Mouse (Mus musculus): Measurements from ENCODE around the gene Cep57l1. TPM values are rescaled to one million over a fixed set of nuclear protein-coding genes. Genes with fewer than 3 reads are reported as not detected.

Gene Cep57l1
- polyA plus RNA-seq, 1 experiment = 1.3 TPM

GRCm38 (mm10) chr10:41818036-41818732 lies 8.5 kb upstream of the Cep57l1 start:
- H3K9me3 ChIP-seq = no peaks in the 10 kb centered on the region
- H3K27me3 ChIP-seq (replicated peaks) = no peaks in the 10 kb centered on the region
- TF ChIP-seq GATA1 (IDR thresholded peaks at IDR 0.05; ENCODE audit: borderline replicate concordance, low read length) (no peak), FLI1 (IDR thresholded peaks at IDR 0.05; ENCODE audit: low read length) (no peak)
- no peak overlapping the region for H3K4me3 ChIP-seq (replicated peaks)
- H3K4me1 ChIP-seq = peaks cover 37% of the 10 kb centered on the region
- no peaks in the 10 kb centered on the region for H3K36me3 ChIP-seq (replicated peaks; ENCODE audit: low read length)

- Histone ChIP-seq H3K4me3 (replicated peaks) (no peak overlapping the region), H3K27me3 (replicated peaks) (no peaks in the 10 kb centered on the region), H3K36me3 (replicated peaks; ENCODE audit: low read length) (no peaks in the 10 kb centered on the region), H3K4me1 (peaks cover 48% of the 10 kb centered on the region), H3K9me3 (no peaks in the 10 kb centered on the region)
- TF ChIP-seq FLI1 (IDR thresholded peaks at IDR 0.05; ENCODE audit: low read length) = no peak
- TF ChIP-seq GATA1 (IDR thresholded peaks at IDR 0.05; ENCODE audit: borderline replicate concordance, low read length) = no peak
Observed at GRCm38 (mm10) chr10:41816516-41816915, 6.8 kb upstream of the Cep57l1 start.

- H3K27me3 ChIP-seq (replicated peaks) = no peaks in the 10 kb centered on the region
- peak overlapping the region; percentile 74 for H3K4me3 ChIP-seq (replicated peaks)
- H3K4me1 ChIP-seq = peaks cover 45% of the 10 kb centered on the region
- H3K36me3 ChIP-seq (replicated peaks; ENCODE audit: low read length) = no peaks in the 10 kb centered on the region
- H3K9me3 ChIP-seq = no peaks in the 10 kb centered on the region
- TF ChIP-seq FLI1 (IDR thresholded peaks at IDR 0.05; ENCODE audit: low read length) (no peak), GATA1 (IDR thresholded peaks at IDR 0.05; ENCODE audit: borderline replicate concordance, low read length) (0 out of 3 replicates have a peak, but pooled peaks have one; percentile 10)
Observed at GRCm38 (mm10) chr10:41814305-41814853, 4.7 kb upstream of the Cep57l1 start.

- no peaks in the 10 kb centered on the region for H3K27me3 ChIP-seq (replicated peaks)
- H3K4me3 ChIP-seq (replicated peaks) = peak overlapping the region; percentile 70
- peaks cover 6% of the 10 kb centered on the region for H3K36me3 ChIP-seq (replicated peaks; ENCODE audit: low read length)
- no peak for TF ChIP-seq GATA1 (IDR thresholded peaks at IDR 0.05; ENCODE audit: borderline replicate concordance, low read length)
- no peak for TF ChIP-seq FLI1 (IDR thresholded peaks at IDR 0.05; ENCODE audit: low read length)
- H3K9me3 ChIP-seq = 0 out of 2 replicates have a peak, but pooled peaks cover 4% of the 10 kb centered on the region
- peaks cover 54% of the 10 kb centered on the region for H3K4me1 ChIP-seq
Observed at GRCm38 (mm10) chr10:41812566-41812965, 2.9 kb upstream of the Cep57l1 start.

- H3K36me3 ChIP-seq (replicated peaks; ENCODE audit: low read length) = peaks cover 14% of the 10 kb centered on the region
- H3K9me3 ChIP-seq = 0 out of 2 replicates have a peak, but pooled peaks cover 4% of the 10 kb centered on the region
- no peak for TF ChIP-seq GATA1 (IDR thresholded peaks at IDR 0.05; ENCODE audit: borderline replicate concordance, low read length)
- no peak for TF ChIP-seq FLI1 (IDR thresholded peaks at IDR 0.05; ENCODE audit: low read length)
- peaks cover 64% of the 10 kb centered on the region for H3K4me1 ChIP-seq
- peak overlapping the region; percentile 99 for H3K4me3 ChIP-seq (replicated peaks)
- no peaks in the 10 kb centered on the region for H3K27me3 ChIP-seq (replicated peaks)
Observed at GRCm38 (mm10) chr10:41810564-41811455, 1.1 kb upstream of the Cep57l1 start.

GRCm38 (mm10) chr10:41809080-41809770 lies 446 bp downstream of the Cep57l1 start:
- Histone ChIP-seq H3K4me1 (peaks cover 58% of the 10 kb centered on the region), H3K9me3 (peaks cover 7% of the 10 kb centered on the region; the same call in 1 of the 2 replicates), H3K4me3 (replicated peaks) (peak overlapping the region; percentile 99), H3K36me3 (replicated peaks; ENCODE audit: low read length) (peaks cover 26% of the 10 kb centered on the region), H3K27me3 (replicated peaks) (no peaks in the 10 kb centered on the region)
- no peak for TF ChIP-seq FLI1 (IDR thresholded peaks at IDR 0.05; ENCODE audit: low read length)
- no peak for TF ChIP-seq GATA1 (IDR thresholded peaks at IDR 0.05; ENCODE audit: borderline replicate concordance, low read length)

GRCm38 (mm10) chr10:41805729-41806355 lies 3.8 kb downstream of the Cep57l1 start:
- peaks cover 31% of the 10 kb centered on the region for H3K4me1 ChIP-seq

GRCm38 (mm10) chr10:41804711-41805110 lies 5.0 kb downstream of the Cep57l1 start:
- Histone ChIP-seq H3K9me3 (peaks cover 50% of the 10 kb centered on the region), H3K4me1 (peaks cover 31% of the 10 kb centered on the region), H3K27me3 (replicated peaks) (no peaks in the 10 kb centered on the region), H3K4me3 (replicated peaks) (no peak overlapping the region), H3K36me3 (replicated peaks; ENCODE audit: low read length) (peaks cover 71% of the 10 kb centered on the region)
- TF ChIP-seq FLI1 (IDR thresholded peaks at IDR 0.05; ENCODE audit: low read length) = no peak
- no peak for TF ChIP-seq GATA1 (IDR thresholded peaks at IDR 0.05; ENCODE audit: borderline replicate concordance, low read length)

More at GRCm38 (mm10) chr10:41805729-41806355, 3.8 kb downstream of the Cep57l1 start:
- Histone ChIP-seq H3K4me3 (replicated peaks) (no peak overlapping the region), H3K27me3 (replicated peaks) (no peaks in the 10 kb centered on the region), H3K9me3 (peaks cover 38% of the 10 kb centered on the region), H3K36me3 (replicated peaks; ENCODE audit: low read length) (peaks cover 60% of the 10 kb centered on the region)
- no peak for TF ChIP-seq FLI1 (IDR thresholded peaks at IDR 0.05; ENCODE audit: low read length)
- no peak for TF ChIP-seq GATA1 (IDR thresholded peaks at IDR 0.05; ENCODE audit: borderline replicate concordance, low read length)

- H3K27me3 ChIP-seq (replicated peaks) = no peaks in the 10 kb centered on the region
- H3K4me1 ChIP-seq = peaks cover 27% of the 10 kb centered on the region
- peaks cover 84% of the 10 kb centered on the region for H3K36me3 ChIP-seq (replicated peaks; ENCODE audit: low read length)
- TF ChIP-seq GATA1 (IDR thresholded peaks at IDR 0.05; ENCODE audit: borderline replicate concordance, low read length) = no peak
- TF ChIP-seq FLI1 (IDR thresholded peaks at IDR 0.05; ENCODE audit: low read length) = no peak
- peaks cover 57% of the 10 kb centered on the region for H3K9me3 ChIP-seq
- no peak overlapping the region for H3K4me3 ChIP-seq (replicated peaks)
Observed at GRCm38 (mm10) chr10:41803467-41803866, 6.2 kb downstream of the Cep57l1 start.

Data from megakaryocyte, embryonic 14.5 days (primary cell).